Mouse (Mus musculus): ENCODE measurements at regions not wholly inside any gene's neighbourhood (a gene's known extent, or its start where the extent isn't known, plus 50 kb on each side); places are given as distances from the start of the nearest gene placed in this dataset.

- no peak for DNase-seq
Measured at GRCm38 (mm10) chr2:21129621-21130020, 75.5 kb downstream of the Enkur start.

GRCm38 (mm10) chr2:21126531-21126930, 78.6 kb downstream of the Enkur start:
- DNase-seq, result peak; percentile 52 to 62

GRCm38 (mm10) chr2:21122421-21122820, 82.7 kb downstream of the Enkur start:
- DNase-seq, result no peak

GRCm38 (mm10) chr2:21121663-21122062, 83.5 kb downstream of the Enkur start:
- DNase-seq, result no peak

- no peak for DNase-seq
Measured at GRCm38 (mm10) chr2:21116817-21117216, 88.3 kb downstream of the Enkur start.

GRCm38 (mm10) chr2:21111527-21111926, 93.6 kb downstream of the Enkur start:
- DNase-seq, result no peak

- no peak for DNase-seq
Measured at GRCm38 (mm10) chr2:21100248-21100808, 104.8 kb downstream of the Enkur start.

- peak; percentile 82 to 93 for DNase-seq
Measured at GRCm38 (mm10) chr2:21091058-21091971, 113.8 kb downstream of the Enkur start.

GRCm38 (mm10) chr2:21085517-21085916, 116.8 kb upstream of the Arhgap21 start:
- no peak for DNase-seq

- DNase-seq, result no peak
Measured at GRCm38 (mm10) chr2:21067292-21067850, 98.7 kb upstream of the Arhgap21 start.

GRCm38 (mm10) chr2:21060347-21060650, 91.6 kb upstream of the Arhgap21 start:
- DNase-seq, result no peak

GRCm38 (mm10) chr2:21059618-21060346, 91.1 kb upstream of the Arhgap21 start:
- no peak for DNase-seq

- DNase-seq, result no peak
Measured at GRCm38 (mm10) chr2:21058940-21059339, 90.3 kb upstream of the Arhgap21 start.

GRCm38 (mm10) chr2:21056450-21057210, 87.9 kb upstream of the Arhgap21 start:
- DNase-seq, result no peak

GRCm38 (mm10) chr2:21055416-21055815, 86.7 kb upstream of the Arhgap21 start:
- no peak for DNase-seq

GRCm38 (mm10) chr2:21054325-21055082, 85.8 kb upstream of the Arhgap21 start:
- no peak for DNase-seq

GRCm38 (mm10) chr2:21053596-21053995, 84.9 kb upstream of the Arhgap21 start:
- DNase-seq, result no peak

GRCm38 (mm10) chr2:21048996-21049395, 80.3 kb upstream of the Arhgap21 start:
- no peak for DNase-seq

- DNase-seq, result no peak
Measured at GRCm38 (mm10) chr2:21048226-21048625, 79.5 kb upstream of the Arhgap21 start.

- DNase-seq, result peak in 1 of 2 experiments; percentile 10
Measured at GRCm38 (mm10) chr2:21046503-21047116, 77.9 kb upstream of the Arhgap21 start.

GRCm38 (mm10) chr2:21044781-21045180, 76.1 kb upstream of the Arhgap21 start:
- no peak for DNase-seq

Measured in cerebellum, adult 18-20 months (tissue).